Mouse (Mus musculus) limb, embryonic 14.5 days (tissue): ENCODE data around the gene Gm13288. TPM values are rescaled to one million over a fixed set of nuclear protein-coding genes. Genes with fewer than 3 reads are reported as not detected.
A peak's percentile ranks its signal among the peaks of the same experiment; 100 is the strongest.
"Not testable (repeated sequence)": the region's sequence is repeated elsewhere in the genome, so short reads cannot be mapped to it uniquely, and the experiment has no call there.

ENCODE experiments used
- ATAC-seq: fragments of 200-750 bp; cut with Nextera tagmentation; 2 replicates; pipeline ENCODE4 v1.8.0; 2017; ENCODE audit warnings: low read depth, moderate number of reproducible peaks, moderate TSS enrichment; ENCODE audit not compliant: low FRiP score
- DNase-seq: peaks from one replicate; pipeline ENCODE4 v3.0.0-alpha.2; 2015; ENCODE audit warnings: low spot score
- H3K27ac ChIP-seq: fragments of 300-500 bp; sonication (generic); replicated peaks from 2 replicates; pipeline ENCODE4 v1.5.1; 2014; ENCODE audit warnings: low read depth, mild to moderate bottlenecking, low read length, moderate library complexity, mixed read lengths
- H3K27me3 ChIP-seq: fragments of 300-500 bp; sonication (generic); 2 replicates; pipeline ENCODE4 v1.6.1; 2014; ENCODE audit warnings: low read length, mixed read lengths; ENCODE audit not compliant: control insufficient read depth, insufficient read depth
- H3K36me3 ChIP-seq: fragments of 300-500 bp; sonication (generic); 2 replicates; pipeline ENCODE4 v1.6.1; 2014; ENCODE audit warnings: mild to moderate bottlenecking, low read length, moderate library complexity, mixed read lengths; ENCODE audit not compliant: control insufficient read depth, insufficient read depth
- H3K4me1 ChIP-seq: fragments of 300-500 bp; sonication (generic); 2 replicates; pipeline ENCODE4 v1.6.1; 2014; ENCODE audit warnings: antibody characterized with exemption, low read length, mixed read lengths; ENCODE audit not compliant: control insufficient read depth, insufficient read depth
- H3K4me2 ChIP-seq: fragments of 300-500 bp; sonication (generic); replicated peaks from 2 replicates; pipeline ENCODE4 v1.6.1; 2014; ENCODE audit warnings: low read depth, mild to moderate bottlenecking, low read length, moderate library complexity; ENCODE audit not compliant: severe bottlenecking
- H3K4me3 ChIP-seq: fragments of 300-500 bp; sonication (generic); replicated peaks from 2 replicates; pipeline ENCODE4 v1.5.1; 2014; ENCODE audit warnings: low read length
- H3K9ac ChIP-seq: fragments of 300-500 bp; sonication (generic); 2 replicates; pipeline ENCODE4 v1.6.1; 2014; ENCODE audit warnings: mild to moderate bottlenecking, low read depth, low read length, moderate library complexity; ENCODE audit not compliant: severe bottlenecking
- H3K9me3 ChIP-seq: fragments of 300-500 bp; sonication (generic); 2 replicates; pipeline ENCODE4 v1.6.1; 2016; ENCODE audit warnings: low read length; ENCODE audit not compliant: control insufficient read depth
- WGBS: fragments of 180-500 bp; shearing (Covaris S2); extraction: QIAGEN DNeasy Blood & Tissue Kit; methylation state at CpG from one replicate; pipeline ENCODE4 v1.1.7; 2014; 5-methylcytosine and 5-hydroxymethylcytosine counted together
- polyA plus RNA-seq, 2 experiments: library from polyadenylated mRNA; depleted of rRNA in 1 of 2; stranded (reverse) in 1 of 2; unstranded in 1 of 2; fragments of >200 nt; fragmentation: Nextera tagmentation in 1 of 2; extraction: Ambion mirVana in 1 of 2; gene quantifications; 2 replicates each; pipeline versions ENCODE4 v1.2.1 to v1.2.3; 2012 to 2014

The Gm13288 gene
- polyA plus RNA-seq, 2 experiments: 0.04 TPM; not detected in 1

DNA sequence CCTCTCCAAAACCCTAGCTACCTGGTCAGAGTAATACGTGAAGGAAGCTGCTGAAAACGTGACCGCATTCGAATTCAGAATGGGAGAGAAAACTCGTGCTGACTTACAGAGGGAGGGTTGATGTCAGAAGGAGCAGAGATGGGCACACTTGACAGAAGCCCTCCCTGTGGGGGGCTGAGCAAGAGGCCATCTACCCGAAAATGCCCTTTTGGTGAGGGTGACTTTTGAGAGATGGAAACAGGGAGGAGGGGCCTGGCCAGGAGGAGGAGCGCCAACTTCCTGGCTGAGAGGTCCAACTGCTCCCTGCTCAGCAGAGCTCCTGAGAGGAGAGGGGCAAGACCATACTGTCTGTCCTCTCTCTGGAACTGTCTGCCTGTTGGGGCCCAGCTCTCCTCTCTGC lies 23.5 kb upstream of the Gm13288 start, which contains the start of gene Ifnz:
Gene Ifnz (plus strand): TSS at position 301 of the 400 bp plus-strand sequence.
- not testable (repeated sequence) for H3K9me3 ChIP-seq, H3K9ac ChIP-seq, DNase-seq, H3K4me1 ChIP-seq, ATAC-seq, H3K27ac ChIP-seq, H3K36me3 ChIP-seq, H3K27me3 ChIP-seq
- peak within 1 kb of the TSS; percentile 17; the same call in 1 of the 2 replicates for H3K4me3 ChIP-seq
- 26% methylated on average over 3 of the region's 7 CpGs for WGBS
- H3K4me2 ChIP-seq: peak within 1 kb of the TSS; percentile 29

- H3K4me2 ChIP-seq: peak overlapping the region; percentile 29
- 0% methylated on average over 10 of the region's 31 CpGs for WGBS
- ATAC-seq, H3K9me3 ChIP-seq, H3K9ac ChIP-seq, DNase-seq, H3K4me1 ChIP-seq, H3K36me3 ChIP-seq, H3K27me3 ChIP-seq, H3K27ac ChIP-seq: not testable (repeated sequence)
- H3K4me3 ChIP-seq: peak overlapping the region; percentile 17; the same call in 1 of the 2 replicates
Observed at GRCm38 (mm10) chr4:88782335-88782734, 23.0 kb upstream of the Gm13288 start.

DNA sequence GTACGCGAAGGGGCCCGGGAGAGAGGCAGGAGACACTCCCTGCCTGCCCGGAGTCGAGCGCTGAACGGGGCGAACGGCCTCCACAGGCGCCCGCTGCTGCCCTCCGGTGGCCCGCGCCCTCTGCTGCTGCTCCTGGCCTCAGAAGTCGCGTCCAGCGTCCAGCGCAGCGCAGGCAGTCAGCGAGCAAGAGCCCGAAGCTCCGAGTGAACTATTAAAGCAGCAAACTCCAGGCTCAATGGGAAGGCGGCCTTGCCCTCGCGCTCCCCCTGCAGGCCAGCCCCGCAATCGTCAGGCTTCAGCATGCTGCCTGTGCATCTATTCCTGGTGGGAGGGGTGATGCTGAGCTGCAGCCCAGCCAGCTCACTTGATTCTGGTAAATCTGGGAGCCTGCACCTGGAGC lies 19.9 kb upstream of the Gm13288 start, which contains the start of gene Gm13276:
Gene Gm13276 (plus strand): TSS at position 301 of the 400 bp plus-strand sequence.
- H3K9ac ChIP-seq, H3K9me3 ChIP-seq, H3K36me3 ChIP-seq, H3K4me2 ChIP-seq, DNase-seq, H3K27ac ChIP-seq, H3K4me3 ChIP-seq, H3K27me3 ChIP-seq, ATAC-seq, H3K4me1 ChIP-seq: not testable (repeated sequence)
- no CpG with 5 or more reads among the region's 27 CpGs for WGBS

DNA sequence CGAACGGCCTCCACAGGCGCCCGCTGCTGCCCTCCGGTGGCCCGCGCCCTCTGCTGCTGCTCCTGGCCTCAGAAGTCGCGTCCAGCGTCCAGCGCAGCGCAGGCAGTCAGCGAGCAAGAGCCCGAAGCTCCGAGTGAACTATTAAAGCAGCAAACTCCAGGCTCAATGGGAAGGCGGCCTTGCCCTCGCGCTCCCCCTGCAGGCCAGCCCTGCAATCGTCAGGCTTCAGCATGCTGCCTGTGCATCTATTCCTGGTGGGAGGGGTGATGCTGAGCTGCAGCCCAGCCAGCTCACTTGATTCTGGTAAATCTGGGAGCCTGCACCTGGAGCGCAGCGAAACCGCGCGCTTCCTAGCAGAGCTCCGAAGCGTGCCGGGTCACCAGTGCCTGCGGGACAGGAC lies 16.9 kb upstream of the Gm13288 start, which contains the start of gene Gm13277:
Gene Gm13277 (plus strand): TSS at position 231 of the 400 bp plus-strand sequence.
- ATAC-seq, H3K27ac ChIP-seq, H3K9ac ChIP-seq, H3K4me1 ChIP-seq, H3K9me3 ChIP-seq, H3K4me2 ChIP-seq, DNase-seq, H3K4me3 ChIP-seq, H3K36me3 ChIP-seq, H3K27me3 ChIP-seq: not testable (repeated sequence)
- WGBS: no CpG with 5 or more reads among the region's 28 CpGs

DNA sequence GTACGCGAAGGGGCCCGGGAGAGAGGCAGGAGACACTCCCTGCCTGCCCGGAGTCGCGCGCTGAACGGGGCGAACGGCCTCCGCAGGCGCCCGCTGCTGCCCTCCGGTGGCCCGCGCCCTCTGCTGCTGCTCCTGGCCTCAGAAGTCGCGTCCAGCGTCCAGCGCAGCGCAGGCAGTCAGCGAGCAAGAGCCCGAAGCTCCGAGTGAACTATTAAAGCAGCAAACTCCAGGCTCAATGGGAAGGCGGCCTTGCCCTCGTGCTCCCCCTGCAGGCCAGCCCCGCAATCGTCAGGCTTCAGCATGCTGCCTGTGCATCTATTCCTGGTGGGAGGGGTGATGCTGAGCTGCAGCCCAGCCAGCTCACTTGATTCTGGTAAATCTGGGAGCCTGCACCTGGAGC lies 14.1 kb upstream of the Gm13288 start, which contains the start of gene Gm13278:
Gene Gm13278 (plus strand): TSS at position 301 of the 400 bp plus-strand sequence.
- not testable (repeated sequence) for H3K36me3 ChIP-seq, H3K9ac ChIP-seq, H3K4me3 ChIP-seq, H3K9me3 ChIP-seq, H3K4me2 ChIP-seq, ATAC-seq, H3K27ac ChIP-seq, H3K27me3 ChIP-seq, H3K4me1 ChIP-seq, DNase-seq
- WGBS: no CpG with 5 or more reads among the region's 28 CpGs

- 0% methylated on average over 5 of the region's 52 CpGs for WGBS
- H3K4me1 ChIP-seq, H3K9me3 ChIP-seq, ATAC-seq, H3K27me3 ChIP-seq, H3K27ac ChIP-seq, H3K4me2 ChIP-seq, H3K4me3 ChIP-seq, DNase-seq, H3K9ac ChIP-seq, H3K36me3 ChIP-seq: not testable (repeated sequence)
Observed at GRCm38 (mm10) chr4:88793936-88794675, 11.2 kb upstream of the Gm13288 start, which contains the start of gene Gm13275. TSS of gene Gm13275 (plus strand) at chr4:88794487.

DNA sequence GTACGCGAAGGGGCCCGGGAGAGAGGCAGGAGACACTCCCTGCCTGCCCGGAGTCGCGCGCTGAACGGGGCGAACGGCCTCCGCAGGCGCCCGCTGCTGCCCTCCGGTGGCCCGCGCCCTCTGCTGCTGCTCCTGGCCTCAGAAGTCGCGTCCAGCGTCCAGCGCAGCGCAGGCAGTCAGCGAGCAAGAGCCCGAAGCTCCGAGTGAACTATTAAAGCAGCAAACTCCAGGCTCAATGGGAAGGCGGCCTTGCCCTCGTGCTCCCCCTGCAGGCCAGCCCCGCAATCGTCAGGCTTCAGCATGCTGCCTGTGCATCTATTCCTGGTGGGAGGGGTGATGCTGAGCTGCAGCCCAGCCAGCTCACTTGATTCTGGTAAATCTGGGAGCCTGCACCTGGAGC lies 8.2 kb upstream of the Gm13288 start, which contains the start of gene Gm13279:
Gene Gm13279 (plus strand): TSS at position 301 of the 400 bp plus-strand sequence.
- DNase-seq, H3K36me3 ChIP-seq, H3K4me3 ChIP-seq, H3K4me2 ChIP-seq, H3K9ac ChIP-seq, H3K27me3 ChIP-seq, H3K9me3 ChIP-seq, H3K27ac ChIP-seq, H3K4me1 ChIP-seq, ATAC-seq: not testable (repeated sequence)
- WGBS: no CpG with 5 or more reads among the region's 28 CpGs

DNA sequence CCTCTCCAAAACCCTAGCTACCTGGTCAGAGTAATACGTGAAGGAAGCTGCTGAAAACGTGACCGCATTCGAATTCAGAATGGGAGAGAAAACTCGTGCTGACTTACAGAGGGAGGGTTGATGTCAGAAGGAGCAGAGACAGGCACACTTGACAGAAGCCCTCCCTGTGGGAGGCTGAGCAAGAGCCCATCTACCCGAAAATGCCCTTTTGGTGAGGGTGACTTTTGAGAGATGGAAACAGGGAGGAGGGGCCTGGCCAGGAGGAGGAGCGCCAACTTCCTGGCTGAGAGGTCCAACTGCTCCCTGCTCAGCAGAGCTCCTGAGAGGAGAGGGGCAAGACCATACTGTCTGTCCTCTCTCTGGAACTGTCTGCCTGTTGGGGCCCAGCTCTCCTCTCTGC lies 6.0 kb upstream of the Gm13288 start, which contains the start of gene Gm13285:
Gene Gm13285 (plus strand): TSS at position 301 of the 400 bp plus-strand sequence.
- not testable (repeated sequence) for ATAC-seq, H3K9me3 ChIP-seq, H3K4me1 ChIP-seq, H3K36me3 ChIP-seq, H3K4me2 ChIP-seq, H3K27ac ChIP-seq, H3K27me3 ChIP-seq, H3K9ac ChIP-seq, H3K4me3 ChIP-seq, DNase-seq
- WGBS: 12% methylated on average over 2 of the region's 7 CpGs
